Mouse (Mus musculus) ZHBTc4 (cell line): ENCODE results near the gene Lysmd3.
"Not testable (repeated sequence)": the region's sequence is repeated elsewhere in the genome, so short reads cannot be mapped to it uniquely, and the experiment has no call there.

Experiments
- DNase-seq: peaks from one replicate; pipeline ENCODE4 v3.0.0-alpha.2; 2011; ENCODE audit warnings: low read depth, low spot score

Gene Lysmd3

GRCm38 (mm10) chr13:81657351-81658052 is at the start of gene Lysmd3:
Lysmd3 (plus strand) TSS chr13:81657663.
- DNase-seq = peak; percentile 95

DNA sequence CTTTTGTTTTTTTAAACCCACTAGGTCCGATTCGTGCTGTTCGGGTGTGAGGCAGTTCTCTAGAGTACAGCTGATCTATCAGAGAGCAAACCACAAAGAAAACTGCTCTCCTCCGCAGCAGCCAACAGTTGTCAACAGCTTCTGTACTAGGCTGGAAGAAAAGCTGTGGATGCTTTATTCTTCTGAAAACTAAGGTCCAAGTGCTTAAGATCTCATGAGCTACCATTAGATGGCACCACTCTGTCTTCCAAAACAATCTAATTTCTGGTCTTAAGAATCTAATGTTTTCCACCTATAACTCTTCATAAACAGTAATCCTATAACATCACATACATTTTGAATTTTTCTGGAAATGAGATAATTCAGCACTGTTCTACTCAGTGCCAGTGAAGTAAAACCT is 47.1 kb upstream of the Lysmd3 start:
- no peak for DNase-seq

DNA sequence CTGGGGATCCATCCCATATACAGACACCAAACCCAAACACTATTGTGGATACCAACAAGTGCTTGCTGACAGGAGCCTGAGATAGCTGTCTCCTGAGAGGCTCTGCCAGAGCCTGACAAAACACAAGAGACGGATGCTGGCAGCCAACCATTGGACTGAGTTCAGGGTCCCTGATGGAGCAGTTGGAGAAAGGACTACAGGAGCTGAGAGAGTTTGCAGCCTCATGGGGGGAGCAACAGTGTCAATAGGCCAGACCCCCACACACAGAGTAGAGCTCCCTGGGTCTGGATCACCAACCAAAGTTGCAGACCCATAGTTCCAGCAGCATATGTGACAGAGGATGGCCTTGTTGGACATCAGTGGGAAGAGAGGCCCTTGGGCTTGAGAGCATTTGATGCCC is 29.6 kb upstream of the Lysmd3 start:
- not testable (repeated sequence) for DNase-seq

DNA sequence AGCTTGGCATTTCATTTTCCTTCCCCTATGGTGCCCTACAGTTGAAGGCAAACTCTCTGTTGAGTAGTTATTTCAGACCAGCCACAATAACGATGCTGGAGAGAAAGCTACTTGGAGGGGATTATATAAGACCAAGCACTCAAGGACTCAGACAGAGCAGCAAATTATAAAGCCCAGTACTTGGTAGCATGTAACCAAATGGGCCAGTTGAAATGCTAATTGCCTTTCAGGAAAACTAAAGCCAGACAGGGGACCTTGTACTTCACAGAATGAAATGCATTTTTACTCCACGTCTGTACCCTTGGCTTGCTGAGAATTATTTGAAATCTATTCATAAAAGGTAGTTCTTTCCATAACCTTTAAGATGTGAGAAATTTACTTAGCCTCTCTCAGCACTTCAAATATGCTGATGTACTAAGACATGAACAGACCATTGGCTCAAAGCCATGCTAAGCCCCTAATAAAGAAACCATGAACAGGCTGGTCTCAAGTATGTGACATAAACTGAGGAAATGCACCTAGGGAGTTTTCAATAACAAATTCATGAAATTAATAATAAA is 28.8 kb upstream of the Lysmd3 start:
- no peak for DNase-seq

- no peak for DNase-seq
Measured at GRCm38 (mm10) chr13:81629395-81629794, 28.1 kb upstream of the Lysmd3 start.

GRCm38 (mm10) chr13:81630566-81630965 is 26.9 kb upstream of the Lysmd3 start:
- DNase-seq = no peak

DNA sequence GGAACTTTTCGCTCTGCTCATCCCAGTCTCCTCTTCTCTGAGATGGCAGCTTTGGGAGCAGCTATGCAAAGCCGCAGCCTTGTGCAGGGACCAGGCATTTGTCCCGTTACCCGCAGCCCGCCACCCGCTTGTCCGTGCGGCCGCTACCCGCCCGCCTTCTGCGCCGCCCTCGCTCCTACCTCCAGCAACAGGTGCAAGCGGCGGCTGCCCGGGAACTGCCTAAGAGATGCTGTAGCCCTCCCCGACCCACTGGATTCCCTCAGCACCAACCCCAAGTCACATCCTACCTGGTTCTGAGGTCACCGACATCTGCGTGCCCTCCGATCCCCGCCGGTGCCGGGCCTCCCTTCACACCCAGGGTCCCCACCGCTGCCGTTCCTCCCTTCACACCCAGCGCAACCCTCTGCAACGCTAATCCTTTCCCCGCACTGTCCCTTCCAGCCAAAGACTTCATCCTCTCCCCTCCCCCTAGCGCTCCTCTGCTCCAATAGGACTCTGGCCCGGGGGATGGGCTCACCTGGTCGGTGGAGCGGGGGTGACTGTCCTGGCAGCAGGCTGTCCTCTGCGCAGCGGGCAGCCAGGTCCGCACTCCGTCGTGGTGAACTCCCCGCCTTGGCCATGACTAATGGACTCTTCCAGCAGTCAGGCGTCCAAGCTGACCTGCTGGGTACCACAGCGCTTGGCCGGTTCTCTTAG is 24.6 kb upstream of the Lysmd3 start, which contains the start of gene Adgrv1:
Gene Adgrv1 (minus strand): TSS at position 435 of the 696 bp plus-strand sequence.
- peak; percentile 97 for DNase-seq

DNA sequence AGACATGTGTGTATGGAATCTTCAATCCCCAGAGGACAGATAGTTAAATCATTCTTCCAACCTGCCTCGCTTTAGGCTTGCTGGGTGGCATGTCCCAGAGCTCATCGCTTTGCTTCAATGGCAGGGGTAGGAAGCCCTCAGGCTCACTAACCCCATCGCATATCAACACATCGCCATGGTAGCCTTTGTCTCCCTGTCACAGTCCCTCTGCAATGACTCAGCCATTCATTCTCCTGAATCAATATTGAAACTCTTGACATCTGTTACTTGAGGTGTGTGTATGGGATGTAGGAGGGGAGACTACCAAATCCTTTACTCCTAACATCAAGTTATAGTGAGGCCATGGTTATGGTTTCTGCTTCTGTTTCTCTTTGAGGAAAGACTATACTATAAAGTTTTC is 17.8 kb upstream of the Lysmd3 start:
- DNase-seq = peak; percentile 15

DNA sequence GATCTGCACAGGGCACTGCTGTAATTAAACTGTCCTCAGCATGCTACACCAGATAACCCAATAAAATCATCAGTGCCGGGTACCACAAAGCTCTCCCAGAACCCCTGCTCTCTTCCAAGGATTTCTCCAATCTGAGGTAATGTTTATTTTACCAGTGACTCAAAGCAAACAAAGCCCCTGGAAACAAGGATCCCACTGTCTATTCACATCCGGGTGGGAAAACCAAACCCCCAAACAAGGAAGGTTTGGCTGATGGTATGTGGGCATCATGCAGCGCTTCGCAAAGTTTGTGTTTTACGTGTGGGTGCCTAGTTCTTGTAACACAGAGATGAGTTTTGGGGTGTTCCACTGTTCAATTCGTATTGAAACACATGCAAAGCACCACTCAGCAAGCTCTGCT is 16.6 kb upstream of the Lysmd3 start:
- DNase-seq = no peak

- DNase-seq = peak; percentile 60
Measured at GRCm38 (mm10) chr13:81641289-81642045, 16.0 kb upstream of the Lysmd3 start.

- no peak for DNase-seq
Measured at GRCm38 (mm10) chr13:81642491-81643149, 14.8 kb upstream of the Lysmd3 start.

DNA sequence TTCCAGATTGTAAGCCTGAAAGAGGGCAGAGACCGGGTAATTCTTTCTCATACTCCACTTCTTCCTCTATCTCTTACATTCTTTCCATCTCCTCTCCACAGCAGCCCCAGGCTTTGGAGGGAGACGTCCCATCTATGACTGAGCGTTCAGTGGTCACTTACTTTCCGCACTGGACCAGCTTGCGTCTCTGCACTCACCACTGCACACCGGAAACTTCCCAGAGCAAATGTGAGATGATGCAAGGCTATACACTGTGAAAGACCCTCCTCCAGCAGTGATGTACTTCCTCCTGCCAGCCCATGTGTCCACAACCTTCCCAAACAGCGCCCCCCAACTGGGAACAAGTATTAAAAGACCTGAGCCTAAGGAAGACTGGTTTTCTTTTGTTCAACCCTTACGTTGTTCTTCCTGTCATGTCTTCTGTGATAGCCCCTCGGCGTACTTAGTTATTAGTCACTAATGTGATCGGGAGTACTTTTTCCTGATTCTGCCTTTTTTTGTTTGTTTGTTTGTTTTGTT is 13.4 kb upstream of the Lysmd3 start:
- peak; percentile 60 for DNase-seq

- no peak for DNase-seq
Measured at GRCm38 (mm10) chr13:81646348-81646747, 11.1 kb upstream of the Lysmd3 start.

DNA sequence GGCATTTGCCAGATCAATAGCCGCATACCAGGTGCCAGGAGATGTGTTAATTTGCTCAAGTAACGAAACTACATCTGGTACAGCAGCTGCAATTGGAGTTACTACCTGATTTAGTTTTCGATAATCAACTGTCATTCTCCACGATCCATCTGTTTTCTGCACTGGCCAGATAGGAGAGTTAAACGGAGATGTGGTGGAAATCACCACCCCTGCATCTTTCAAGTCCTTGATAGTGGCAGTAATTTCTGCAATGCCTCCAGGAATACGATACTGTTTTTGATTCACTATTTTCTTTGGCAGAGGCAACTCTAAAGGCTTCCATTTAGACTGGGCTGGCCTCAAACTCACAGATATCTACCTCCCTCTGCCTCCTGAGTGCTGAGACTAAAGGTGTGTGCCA is 7.1 kb upstream of the Lysmd3 start:
- not testable (repeated sequence) for DNase-seq

- peak; percentile 91 for DNase-seq
Measured at GRCm38 (mm10) chr13:81656091-81656850, 1.2 kb upstream of the Lysmd3 start.

DNA sequence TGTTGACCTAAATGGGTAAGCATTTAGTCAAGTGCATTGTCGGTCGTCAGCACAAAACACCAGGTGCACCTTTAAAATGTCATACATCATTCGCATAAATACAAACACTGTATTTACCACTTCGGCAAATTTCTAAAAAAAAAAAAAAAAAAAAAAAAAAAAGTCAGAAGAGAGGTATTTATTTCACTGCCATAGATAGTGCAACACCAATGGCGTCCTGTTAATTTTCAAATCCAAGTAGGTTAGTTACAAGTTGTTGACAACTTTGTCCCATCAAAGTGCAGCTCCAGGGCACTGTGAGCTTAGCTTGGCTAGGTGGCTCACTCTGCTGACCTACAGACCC is 484 bp upstream of the Lysmd3 start:
- no peak for DNase-seq

DNA sequence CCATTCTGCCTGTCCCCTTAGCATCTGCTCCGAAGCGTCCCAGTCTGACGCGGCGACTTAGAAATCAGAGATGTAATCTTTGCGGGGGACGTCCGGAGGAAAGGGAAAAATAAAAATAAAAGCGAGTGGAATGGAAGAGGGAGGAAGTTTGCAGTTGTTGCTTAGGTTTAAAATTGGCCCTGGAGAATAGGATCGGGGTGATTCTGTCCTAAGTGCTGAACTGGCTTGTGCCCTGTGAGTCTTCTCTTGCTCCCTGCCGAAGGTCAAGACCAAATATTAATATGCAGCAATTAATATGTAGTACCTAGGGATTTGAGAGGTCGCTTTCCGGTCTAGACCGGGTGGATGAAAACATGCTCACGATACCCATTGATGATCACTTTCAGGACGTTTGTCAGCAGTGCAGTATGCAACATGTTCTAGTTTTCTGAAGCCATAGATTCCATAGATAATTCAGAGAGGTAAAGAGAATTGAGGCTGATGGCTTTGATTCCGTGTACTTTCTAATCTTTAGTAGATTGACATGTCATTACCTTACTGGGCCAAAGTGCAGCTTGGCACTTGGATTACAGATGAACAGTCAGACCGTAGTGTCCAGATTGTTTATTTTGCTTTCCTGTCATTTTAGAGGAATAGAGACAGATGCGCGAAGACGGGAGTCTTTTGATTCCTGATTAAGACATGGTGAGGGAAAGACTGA is 740 bp downstream of the Lysmd3 start:
- DNase-seq = no peak

DNA sequence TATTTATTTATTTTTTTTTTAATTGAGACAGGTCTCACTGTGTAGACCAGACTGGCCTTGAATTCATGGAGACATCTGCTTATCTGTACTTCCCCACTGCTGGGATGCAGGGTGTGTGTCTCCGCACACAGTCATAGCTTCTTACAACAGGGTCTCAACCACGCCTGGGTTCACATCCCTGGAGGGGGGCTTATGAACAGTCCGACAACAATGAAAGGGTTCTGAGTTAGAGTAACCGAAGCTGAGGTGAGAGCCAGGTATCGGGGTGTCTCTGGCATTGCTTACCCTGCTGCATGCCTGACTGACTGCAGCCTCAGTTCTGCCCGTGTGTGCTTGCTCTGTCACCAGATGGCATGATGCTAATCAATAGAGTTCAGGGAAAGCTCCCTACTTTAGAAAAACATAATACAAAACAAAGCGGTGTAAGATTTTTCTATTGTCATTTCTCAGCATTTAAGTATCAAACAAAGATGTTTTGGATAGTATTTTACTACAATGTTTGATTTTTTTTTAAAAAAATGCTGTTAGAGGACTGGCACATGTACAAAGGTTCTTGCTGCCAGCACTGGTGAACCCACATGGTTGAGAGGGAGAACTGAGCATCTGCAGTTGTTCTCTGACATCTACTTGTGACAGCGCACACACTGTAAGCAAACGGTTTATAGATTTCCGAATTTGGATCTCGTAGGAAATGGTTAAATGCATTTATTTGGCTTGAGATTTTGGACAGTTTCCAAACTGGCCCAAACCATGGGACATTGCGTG is 6.3 kb downstream of the Lysmd3 start:
- DNase-seq = no peak

DNA sequence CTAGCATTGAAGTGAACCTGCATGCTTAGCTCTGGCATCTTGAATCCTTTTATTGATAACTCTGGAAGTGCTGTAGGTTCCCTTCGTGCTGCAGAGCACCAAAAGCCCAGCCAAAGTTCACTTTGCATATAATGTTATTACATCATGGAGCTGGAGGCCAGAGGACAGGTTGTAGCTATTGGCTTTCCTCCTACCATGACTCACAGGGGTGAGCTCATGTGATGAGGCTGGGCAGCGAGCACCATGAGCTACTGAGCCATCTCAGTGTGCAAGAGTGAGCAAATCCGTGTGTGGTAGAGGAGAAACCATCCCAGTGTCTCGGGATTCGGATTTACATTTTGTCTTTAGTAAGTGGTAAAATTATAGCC is 6.9 kb downstream of the Lysmd3 start:
- DNase-seq = no peak
